Mouse (Mus musculus): ENCODE data around the gene Sorcs1. TPM values are rescaled to one million over a fixed set of nuclear protein-coding genes. Genes with fewer than 3 reads are reported as not detected.

Gene Sorcs1
- total RNA-seq, 2 experiments from 2014 or later: 39.2 to 48.1 TPM

DNA sequence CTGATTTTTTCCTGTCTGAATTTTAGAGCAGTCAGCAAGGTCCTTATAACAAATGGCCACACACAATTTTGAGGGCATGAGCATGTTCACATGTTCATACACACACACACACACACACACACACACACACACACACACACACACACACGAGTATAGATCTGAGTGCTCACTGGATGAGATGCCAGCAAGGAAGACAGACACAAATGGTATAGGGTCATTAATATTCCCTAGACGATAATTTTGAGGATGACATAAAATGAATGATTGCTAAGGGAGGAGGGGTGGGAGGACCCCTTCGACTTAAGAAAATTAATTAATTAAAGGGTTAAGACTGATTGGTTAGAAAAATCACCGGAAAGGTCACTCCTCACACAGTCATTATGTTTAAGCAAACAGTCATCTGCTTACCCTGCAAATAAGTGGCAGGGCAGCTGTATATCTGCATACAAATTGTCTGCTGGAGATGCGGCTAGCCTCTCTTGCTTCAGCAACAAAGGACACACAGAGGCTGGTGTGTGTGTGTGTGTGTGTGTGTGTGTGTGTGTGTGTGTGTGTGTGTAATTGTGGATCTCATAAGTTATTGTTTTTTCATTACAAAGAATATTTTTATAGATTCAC is 221.1 kb downstream of the Sorcs1 start:
- DNase-seq (ENCODE audit: low spot score in 2 of 2): no peak
- intact Hi-C loops (cut with DNase I): no loop called here

DNA sequence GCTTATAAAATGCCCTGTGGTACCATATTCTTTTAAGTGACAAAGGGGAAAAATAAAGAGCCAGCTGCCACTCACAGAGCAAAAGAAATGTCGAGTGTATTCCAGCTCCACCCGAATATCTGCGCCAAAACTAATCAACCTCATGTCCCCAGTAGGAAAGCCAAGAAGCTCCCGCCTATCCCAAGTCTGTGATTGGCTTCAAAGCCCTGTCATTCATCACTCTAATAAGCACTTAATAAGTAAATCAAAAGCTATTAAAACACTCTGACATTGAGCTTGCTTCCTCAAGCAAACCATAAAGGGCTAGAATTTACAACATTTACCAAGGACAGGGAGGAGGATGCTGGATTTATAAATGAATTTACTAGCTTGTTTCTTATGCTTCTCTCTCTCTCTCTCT is 237.3 kb downstream of the Sorcs1 start:
- no peak for DNase-seq (ENCODE audit: low spot score in 2 of 2)
- intact Hi-C loops (cut with DNase I): no loop called here

- DNase-seq (ENCODE audit: low spot score in 2 of 2): no peak
- intact Hi-C loops (cut with DNase I): no loop called here
Measured at GRCm38 (mm10) chr19:50440246-50440910, 238.1 kb downstream of the Sorcs1 start.

DNA sequence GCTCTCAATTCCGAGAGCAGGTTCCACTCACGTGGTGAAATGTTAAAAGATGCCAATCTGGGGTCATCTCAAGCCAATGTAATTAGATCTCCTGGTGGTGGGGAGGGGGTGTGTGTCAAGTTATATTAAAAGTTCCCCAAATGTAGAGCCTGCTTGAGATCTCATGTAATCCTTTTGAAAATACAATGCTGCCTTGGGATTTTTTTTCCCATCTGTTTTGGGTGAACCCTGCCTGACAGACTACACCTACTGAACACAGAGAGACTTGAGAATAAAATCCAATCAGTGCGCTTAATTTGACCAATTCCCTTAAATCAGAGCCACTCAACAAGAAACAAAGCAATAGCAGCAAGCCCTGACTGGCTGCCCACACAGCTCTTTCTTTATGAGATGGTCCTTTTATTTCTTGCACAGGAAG is 239.0 kb downstream of the Sorcs1 start:
- intact Hi-C loops (cut with DNase I): no loop called here
- DNase-seq (ENCODE audit: low spot score in 2 of 2): no peak

GRCm38 (mm10) chr19:50422928-50423327 is 255.5 kb downstream of the Sorcs1 start:
- no peak for DNase-seq (ENCODE audit: low spot score in 2 of 2)
- intact Hi-C loops (cut with DNase I): no loop called here

GRCm38 (mm10) chr19:50418962-50419720 is 259.3 kb downstream of the Sorcs1 start:
- intact Hi-C loops (cut with DNase I): no loop called here
- DNase-seq (ENCODE audit: low spot score in 2 of 2): peak; percentile 40 to 64

DNA sequence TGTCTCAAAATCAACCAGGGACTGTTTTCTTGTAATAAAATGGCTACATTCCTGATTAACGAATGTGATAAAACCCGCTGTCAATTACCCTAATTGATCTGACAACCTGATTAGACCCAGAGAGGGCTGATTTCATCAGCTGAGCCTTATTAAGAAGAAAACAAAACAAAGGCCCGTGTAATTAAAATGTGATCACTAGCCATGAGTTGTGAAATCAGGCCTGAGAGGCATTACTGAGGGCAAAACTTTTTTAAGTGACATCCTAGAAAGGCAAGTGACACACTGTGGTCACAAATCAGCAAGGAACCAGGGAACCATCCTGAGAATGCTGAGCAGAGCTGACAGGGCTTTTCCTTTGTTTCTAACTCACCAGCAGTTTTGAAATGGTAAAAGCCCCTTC is 267.9 kb downstream of the Sorcs1 start:
- DNase-seq (ENCODE audit: low spot score in 2 of 2): no peak
- intact Hi-C loops (cut with DNase I): no loop called here

- DNase-seq (ENCODE audit: low spot score in 2 of 2): no peak
- intact Hi-C loops (cut with DNase I): no loop called here
Measured at GRCm38 (mm10) chr19:50398341-50398740, 280.1 kb downstream of the Sorcs1 start.

- intact Hi-C loops (cut with DNase I): no loop called here
- DNase-seq (ENCODE audit: low spot score in 2 of 2): no peak
Measured at GRCm38 (mm10) chr19:50395731-50396130, 282.7 kb downstream of the Sorcs1 start.

DNA sequence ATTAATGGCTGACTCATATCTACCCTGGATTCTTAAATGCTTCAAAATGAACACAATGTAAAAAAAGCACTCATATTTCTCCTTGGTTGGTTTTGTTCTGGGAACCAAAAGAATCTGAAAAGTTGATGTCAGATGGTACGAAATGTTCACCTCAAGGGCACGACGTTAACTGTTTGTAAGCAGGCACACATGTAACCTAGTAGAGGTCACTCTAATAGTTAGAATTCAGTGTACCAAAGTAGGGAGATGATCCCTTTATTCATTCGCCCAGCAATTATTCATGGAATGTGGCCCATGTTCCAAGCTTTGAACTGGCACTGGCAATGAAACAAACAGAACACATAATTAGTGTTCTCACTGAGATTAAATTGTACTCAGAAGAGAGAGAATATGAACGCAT is 284.3 kb downstream of the Sorcs1 start:
- no peak for DNase-seq (ENCODE audit: low spot score in 2 of 2)
- intact Hi-C loops (cut with DNase I): no loop called here

DNA sequence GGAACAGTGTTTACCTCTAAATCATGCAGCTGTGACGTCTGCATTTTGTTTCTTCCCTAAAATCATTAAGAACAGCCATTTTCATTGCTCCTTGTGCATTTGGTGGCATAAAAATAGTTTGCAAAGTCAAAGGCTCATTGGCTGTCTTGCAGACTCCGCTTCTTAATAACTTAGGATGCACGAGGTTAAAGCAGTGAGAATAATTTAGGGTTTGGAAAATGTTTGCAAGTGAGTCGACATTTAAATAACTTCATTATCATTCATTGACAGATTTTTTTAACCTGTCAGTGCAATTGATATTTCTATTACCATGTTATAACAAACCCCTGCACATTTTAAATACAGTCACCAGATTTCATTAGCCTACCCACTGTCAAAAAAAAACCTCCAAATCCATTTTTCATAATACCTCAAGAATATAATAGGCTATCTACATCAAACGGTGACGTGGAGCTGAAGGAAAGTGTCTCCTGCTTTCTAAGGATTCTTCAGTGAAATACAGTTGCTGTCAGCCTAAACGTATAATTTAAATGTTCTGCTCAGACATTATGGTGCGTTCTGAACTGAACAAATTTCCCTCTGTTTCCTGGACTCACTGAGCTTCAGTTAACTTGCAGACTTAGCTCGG is 288.4 kb downstream of the Sorcs1 start:
- intact Hi-C loops (cut with DNase I): no loop called here
- no peak for DNase-seq (ENCODE audit: low spot score in 2 of 2)

DNA sequence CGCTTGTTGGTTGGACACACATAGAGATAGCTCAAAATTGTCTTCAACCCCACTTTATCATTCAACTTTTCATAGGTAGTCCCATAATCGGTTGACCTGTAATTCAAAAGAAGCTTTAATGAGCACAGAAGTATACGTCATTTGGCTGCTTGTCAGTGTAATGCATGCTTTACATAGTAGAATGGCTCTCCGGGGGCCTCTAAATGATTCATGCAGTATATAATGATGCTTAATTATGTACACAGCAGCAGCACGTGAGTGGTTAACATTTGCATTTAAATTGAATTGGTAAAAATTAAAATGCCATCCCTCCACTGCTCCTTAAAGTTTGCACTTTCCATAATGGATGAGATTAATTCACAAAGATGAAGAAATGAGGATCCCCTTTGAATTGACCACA is 299.5 kb downstream of the Sorcs1 start:
- no peak for DNase-seq (ENCODE audit: low spot score in 2 of 2)
- intact Hi-C loops (cut with DNase I): no loop called here

- intact Hi-C loops (cut with DNase I): no loop called here
- DNase-seq (ENCODE audit: low spot score in 2 of 2): peak; percentile 31 to 53
Measured at GRCm38 (mm10) chr19:50374751-50375150, 303.7 kb downstream of the Sorcs1 start.

GRCm38 (mm10) chr19:50366446-50366845 is 312.0 kb downstream of the Sorcs1 start:
- intact Hi-C loops (cut with DNase I): loop anchor here (10.0 kb wide), 1 partner anchor 308 kb away; the partner anchor contains the start of gene Sorcs1

DNA sequence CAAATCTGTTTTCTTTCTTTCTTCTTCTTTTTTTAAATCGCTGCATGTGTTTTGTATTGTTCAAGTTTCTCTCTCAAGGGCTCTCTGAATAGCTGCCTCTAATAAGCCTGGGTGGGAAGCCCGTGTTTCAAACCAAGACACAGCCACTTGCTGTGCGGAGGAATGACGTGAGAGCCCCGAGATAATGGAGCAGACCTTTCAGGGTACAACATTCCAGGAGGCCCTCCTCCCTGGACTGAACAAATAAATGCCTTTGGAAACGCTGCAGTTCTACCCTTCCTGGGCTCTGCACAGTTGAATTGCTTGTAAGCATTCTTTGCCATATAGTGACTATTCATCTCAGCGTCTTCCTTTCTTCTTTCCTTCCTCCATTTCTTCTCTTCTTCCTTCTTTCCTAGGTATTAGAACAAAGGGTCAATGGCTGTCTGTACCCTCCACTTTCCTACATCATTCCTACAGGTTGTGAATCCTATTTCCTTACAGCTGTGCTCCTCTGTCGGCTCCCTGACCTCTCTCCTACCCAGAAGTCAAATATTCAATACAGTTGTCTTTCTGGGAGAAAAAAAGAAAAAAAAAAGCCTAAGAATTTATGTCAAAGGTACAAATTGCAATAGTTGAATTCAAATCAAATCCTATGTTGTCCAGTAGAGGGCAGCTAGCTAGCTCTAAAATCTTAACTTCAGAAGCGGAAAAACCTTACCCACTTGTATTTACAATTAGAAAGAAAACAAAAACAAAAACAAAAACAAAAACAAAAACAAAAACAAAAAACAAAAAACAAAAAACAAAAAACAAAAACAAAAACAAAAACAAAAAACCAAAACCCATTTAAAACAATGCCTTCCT is 315.6 kb downstream of the Sorcs1 start:
- intact Hi-C loops (cut with DNase I): loop anchor here (10.0 kb wide), 1 partner anchor 312 kb away; the partner anchor contains the start of gene Sorcs1

More at GRCm38 (mm10) chr19:50366446-50366845, 312.0 kb downstream of the Sorcs1 start:
- no peak for DNase-seq (ENCODE audit: low spot score in 2 of 2)

DNA sequence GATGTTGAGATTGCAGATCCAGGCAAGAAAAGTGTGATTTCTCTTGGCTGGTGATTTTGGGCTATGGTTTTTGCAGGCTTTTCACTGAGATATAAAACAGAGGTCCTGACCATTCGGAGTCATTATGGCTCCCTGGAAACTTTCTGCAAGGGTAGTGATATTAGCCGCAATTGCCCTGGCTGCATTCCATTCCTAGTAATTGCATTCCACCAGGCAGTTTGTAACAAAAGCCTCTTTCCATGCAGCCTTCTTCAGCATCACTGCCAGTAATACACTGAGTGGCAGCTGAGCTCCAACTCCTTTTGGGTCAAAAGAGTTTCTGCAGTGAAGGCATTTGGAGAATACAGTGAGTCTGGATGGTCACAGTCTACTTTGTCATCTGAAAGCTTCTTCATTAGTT is 319.9 kb downstream of the Sorcs1 start:
- DNase-seq (ENCODE audit: low spot score in 2 of 2): no peak
- intact Hi-C loops (cut with DNase I): no loop called here

More for the DNA sequence above, 315.6 kb downstream of the Sorcs1 start:
- peak in 1 of 2 experiments; percentile 7 for DNase-seq (ENCODE audit: low spot score in 2 of 2)

GRCm38 (mm10) chr19:50339211-50339610 is 339.2 kb downstream of the Sorcs1 start:
- intact Hi-C loops (cut with DNase I): no loop called here

DNA sequence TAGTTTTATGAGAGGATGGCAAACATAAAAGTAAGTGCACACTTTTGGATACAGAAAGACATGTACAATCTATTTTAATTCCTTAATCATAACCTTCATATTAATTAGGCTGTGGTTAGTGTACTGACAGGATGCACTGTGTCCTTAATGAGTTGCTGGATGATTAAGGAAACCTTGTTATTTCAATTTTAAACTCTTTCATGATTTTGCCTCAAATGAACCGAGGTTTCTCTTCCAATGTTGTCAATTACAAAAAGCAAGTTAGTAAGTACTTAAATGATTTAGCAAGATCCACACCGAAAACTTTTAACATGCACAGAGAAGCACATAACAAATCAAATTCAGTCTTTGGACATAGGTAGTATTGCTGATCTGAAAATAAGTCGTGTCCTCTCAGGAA is 341.7 kb downstream of the Sorcs1 start:
- no peak for DNase-seq (ENCODE audit: low spot score in 2 of 2)
- intact Hi-C loops (cut with DNase I): no loop called here

More at GRCm38 (mm10) chr19:50339211-50339610, 339.2 kb downstream of the Sorcs1 start:
- no peak for DNase-seq (ENCODE audit: low spot score in 2 of 2)

DNA sequence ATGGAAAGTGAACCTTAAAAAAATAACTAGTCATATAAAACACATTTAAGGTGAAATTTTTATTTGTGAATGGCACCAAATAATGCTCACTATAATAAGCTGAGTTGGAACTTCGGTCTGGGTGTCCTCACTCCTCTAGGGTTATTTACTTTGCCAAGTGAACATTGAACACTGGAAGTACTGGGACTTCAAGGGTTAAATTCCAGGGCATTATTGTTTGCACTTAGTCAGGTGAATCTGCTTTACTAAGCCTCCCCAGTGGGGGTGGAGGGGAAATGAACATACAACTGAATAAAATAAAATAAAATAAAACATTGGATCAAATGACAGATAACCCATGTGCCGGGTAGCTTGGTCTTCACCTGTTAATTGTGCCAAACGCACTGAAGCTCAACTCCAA is 347.3 kb downstream of the Sorcs1 start:
- intact Hi-C loops (cut with DNase I): no loop called here
- no peak for DNase-seq (ENCODE audit: low spot score in 2 of 2)

All from left cerebral cortex, postnatal 14 days (tissue).